Mouse (Mus musculus) heart, postnatal 4 days (tissue): ENCODE results near the gene Zbed4. TPM values are rescaled to one million over a fixed set of nuclear protein-coding genes. Genes with fewer than 3 reads are reported as not detected.
"Not testable (repeated sequence)": the region's sequence is repeated elsewhere in the genome, so short reads cannot be mapped to it uniquely, and the experiment has no call there.

Experiments used
- DNase-seq: peaks from one replicate; pipeline ENCODE4 v3.0.0; 2021
- total RNA-seq, 2 experiments: library from RNA; stranded (reverse); gene quantifications; 2 replicates each; pipeline ENCODE4 v1.2.3; 2021

Gene Zbed4
- total RNA-seq, 2 experiments from 2014 or later: 17.8 to 18.9 TPM

DNA sequence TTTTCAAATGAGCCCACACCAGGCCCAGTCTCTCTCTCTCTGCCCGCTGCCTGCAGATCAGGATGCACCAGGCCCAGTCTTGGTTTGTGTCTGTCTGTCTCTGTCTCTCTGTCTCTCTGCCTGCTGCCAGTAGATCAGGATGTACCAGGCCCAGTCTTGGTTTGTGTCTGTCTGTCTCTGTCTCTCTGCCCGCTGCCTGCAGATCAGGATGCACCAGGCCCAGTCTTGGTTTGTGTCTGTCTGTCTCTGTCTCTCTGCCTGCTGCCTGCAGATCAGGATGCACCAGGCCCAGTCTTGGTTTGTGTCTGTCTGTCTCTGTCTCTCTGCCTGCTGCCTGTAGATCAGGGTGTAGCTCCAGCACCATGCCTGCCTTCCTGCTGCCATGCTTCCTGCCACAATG, 62.4 kb downstream of the Zbed4 start:
- DNase-seq: not testable (repeated sequence)

DNA sequence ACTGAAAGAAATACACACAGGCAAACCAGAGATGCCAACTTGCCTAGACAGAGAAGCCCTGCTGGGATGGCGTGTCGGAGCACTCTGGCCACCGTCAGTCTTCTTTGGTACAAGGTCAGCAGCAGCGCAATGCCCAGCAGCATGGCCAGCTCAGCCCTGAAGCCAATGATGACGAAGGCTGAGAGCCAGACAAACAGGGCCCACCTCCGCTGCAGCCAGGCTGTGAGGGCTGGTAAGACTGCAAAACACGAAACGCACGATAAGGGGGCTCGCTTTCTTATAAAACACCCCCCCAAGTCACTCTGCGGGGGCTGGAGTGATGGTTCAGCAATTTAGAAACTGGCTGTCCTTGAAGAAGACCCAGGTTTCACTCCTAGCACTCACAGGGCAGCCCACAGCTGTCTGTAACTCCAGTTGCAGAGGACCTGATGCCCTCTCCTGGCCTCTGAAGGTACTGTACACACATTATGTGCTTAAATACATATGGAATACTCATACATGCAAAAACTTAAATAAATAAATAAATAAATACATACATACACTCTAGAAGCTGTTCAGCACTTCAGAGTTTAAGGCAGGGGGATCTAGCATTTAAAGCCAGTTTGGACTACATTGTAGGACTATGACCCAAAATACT, 63.1 kb downstream of the Zbed4 start:
- DNase-seq: no peak

DNA sequence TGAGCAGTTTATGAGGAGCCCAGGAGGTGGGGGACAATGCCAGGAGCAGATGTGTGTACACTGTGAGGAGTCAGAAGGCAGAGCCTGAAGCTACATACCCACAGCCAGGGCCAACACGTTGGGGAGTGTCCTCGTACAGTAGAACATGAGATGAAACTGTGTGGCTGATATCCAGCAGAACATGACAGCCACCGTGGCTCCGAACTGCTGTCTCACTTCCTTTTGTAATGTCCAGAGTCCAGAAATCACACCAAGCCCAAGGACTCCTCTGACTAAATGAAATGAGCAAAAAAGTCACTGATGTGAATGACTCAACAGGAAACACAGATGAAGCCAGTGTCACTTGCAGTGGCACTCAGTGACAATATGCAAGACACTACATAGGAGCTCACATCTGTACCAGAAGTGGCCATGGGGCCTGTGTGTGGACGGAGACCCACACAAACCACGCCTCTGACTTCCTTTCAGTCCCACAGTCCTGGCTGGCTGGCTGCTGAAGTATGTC, 63.8 kb downstream of the Zbed4 start:
- DNase-seq: no peak

DNA sequence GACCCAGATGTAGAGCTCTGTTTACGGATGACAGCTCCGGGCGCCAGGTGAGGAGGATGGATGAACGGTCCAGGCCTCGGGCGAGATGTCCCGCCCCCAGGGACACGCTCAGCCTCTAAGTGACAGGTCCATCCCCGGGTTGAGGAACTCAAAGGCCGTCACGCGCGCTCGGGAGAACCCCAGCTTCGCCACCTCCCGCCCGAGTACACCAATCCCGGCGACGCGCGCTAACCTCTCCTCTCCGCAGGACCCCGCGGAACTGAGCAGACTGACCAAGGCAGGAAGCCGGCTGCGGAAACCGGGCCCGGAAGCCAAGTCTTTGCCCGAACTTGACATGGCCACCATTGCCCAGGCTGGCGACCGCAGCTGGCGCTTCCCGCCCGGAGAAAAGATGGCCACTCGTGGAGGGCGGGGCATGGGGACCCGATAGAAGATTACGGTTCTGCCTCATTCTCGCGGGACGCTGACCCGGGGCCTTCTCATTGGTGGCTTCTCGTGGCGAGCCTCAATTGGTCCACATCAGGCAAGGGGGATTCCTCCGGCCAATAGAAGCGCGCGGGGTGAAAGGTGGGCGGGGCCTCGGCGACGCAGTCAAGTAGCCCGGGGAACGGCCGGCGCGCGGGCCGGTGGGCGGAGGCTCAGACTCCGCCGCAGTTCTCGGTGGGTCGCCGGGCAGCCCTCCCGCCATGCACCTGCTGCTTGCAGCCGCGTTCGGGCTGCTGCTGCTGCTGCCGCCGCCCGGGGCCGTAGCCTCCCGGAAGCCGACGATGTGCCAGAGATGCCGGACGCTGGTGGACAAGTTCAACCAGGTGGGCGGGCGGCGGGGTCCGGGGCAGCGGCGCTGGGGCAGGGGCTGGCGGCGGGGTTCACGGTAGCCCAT, 67.8 kb downstream of the Zbed4 start, which contains the start of the genes Alg12 and Creld2:
TSS of gene Alg12 (minus strand) at position 293 of the 880 bp plus-strand sequence.
TSS of gene Creld2 (plus strand) at position 621 of the 880 bp plus-strand sequence.
- peak; percentile 99 for DNase-seq

DNA sequence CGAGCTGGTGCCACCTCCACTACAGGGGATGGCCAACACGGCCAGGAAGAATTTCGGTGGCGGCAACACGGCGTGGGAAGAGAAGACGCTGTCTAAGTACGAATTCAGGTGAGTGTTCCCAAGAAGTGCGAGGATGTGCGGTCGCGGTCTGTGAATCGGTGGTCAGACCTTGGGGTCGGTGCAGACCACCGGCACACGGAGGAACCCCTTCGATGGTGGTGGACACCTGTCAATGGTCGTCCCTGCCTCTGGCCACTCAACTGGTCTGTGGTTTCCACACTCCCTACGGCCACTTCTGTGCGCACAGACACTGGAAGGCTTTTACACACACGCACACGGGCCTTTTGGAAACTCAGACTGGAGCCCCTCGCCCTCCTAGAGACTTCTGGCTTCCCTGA, 68.4 kb downstream of the Zbed4 start:
- no peak for DNase-seq

DNA sequence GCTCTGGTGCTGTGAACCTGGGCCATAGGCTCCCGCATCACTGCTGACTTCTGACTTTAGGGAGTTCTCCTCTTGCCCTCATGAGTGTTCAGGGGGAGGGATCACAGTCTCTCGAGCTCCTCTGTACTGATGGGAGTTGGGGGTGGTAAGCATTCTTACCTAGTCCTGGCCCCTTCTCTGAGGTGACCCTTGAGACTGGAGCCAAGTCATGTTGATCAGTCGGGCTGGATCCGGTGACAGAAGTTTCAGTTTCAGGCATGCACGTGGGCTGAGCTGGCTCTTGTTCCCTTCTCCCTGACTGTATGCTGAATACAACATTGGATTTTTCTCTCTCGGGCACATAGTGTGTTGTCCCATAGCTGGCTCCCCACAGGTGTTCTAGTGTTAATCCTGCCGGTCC, 69.9 kb downstream of the Zbed4 start:
- DNase-seq: no peak

DNA sequence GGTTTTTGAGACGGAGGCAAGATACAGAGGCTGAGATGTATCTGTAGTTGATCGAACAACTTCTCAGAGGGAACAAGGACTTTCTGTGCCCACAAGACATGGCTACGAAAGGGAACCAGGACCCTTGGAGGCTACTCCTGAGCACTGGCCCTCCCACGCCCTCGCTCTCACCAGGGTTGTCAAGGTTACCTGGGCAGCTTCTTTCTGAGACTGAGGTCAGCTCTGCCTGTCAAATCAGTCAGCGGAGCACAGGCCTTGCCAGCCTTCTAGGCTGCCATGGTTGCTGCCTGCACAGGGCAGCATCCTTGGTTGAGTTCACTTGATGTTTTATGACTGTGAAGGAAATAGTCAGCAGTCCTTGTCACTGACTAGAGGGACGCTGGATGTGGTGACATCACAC, 71.1 kb downstream of the Zbed4 start:
- DNase-seq: no peak

DNA sequence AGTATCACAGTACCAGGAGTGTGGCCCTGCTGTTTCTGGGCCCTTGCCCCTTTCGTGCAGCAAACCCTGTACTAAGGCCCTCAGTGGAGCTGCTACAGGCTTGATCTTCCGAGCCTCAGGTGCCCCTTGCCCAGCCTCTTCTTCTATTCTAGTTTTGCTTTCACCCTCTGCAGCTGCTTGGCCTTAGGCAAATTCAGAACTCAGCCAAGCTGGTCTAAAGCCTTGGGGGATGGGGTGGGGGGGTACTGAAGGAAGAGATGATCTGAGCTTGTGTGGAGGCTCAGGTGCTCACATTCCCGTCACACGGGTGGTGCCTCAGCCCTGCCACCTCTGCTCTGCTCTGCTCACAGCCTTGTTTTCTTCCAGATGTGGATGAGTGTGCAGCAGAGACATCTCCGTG, 71.9 kb downstream of the Zbed4 start:
- no peak for DNase-seq

DNA sequence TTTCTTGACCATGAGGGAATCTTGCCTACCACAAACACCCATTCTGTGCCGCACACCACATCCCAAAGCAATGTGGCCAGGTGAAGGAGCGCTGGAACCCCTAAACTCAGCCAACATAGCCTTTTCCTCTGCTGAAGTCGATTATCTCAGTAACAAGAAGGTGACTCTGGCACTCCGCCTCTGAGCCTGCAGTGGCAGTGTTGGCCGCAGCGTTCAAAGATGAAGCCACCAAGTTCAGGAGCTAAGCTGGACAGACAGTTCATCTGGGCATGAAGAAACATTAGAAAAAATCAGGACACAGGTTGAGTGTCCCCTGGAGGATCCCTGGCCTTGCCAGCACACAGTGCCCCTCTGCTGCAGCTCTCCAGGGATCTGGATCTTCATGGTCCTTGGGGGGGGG, 76.0 kb downstream of the Zbed4 start:
- DNase-seq: no peak

DNA sequence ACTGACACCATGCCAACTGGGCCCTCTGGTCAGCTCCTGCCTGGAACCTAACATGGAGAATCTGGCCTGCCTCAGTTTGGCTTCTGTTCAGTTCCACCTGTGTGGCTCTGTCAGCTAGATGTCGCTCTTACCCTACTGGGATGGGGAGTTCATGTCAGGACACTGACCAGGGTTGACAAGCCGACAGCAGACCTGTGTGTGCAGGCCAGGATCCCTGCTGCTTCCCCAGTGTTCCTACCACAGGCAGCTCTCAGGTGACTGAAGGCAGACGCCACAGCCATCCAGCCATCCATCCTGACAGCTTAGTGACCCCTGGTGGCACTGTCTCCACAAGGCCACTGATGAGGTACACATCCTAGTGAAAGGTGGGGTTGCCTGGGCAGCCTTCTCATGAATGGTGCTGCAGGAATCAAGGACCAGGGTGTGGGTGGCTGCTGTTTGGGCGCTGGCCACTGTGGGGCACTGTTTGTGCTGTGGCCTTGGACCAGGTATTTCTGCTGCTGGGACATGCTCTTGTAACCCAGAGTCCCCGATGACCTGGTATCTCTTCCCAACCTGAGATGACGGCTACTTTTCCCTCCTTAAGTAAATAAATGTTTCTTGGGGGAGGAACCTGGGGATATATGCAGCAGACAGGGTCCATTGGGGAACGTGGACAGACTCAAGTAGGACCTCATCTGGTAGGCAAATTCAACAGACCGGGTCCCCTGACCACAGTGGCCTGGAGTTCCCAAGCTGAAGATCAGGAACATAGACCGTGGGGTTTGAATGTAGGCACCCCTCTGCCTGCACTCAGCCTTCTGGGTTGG, 76.7 kb downstream of the Zbed4 start:
- peak; percentile 82 for DNase-seq

DNA sequence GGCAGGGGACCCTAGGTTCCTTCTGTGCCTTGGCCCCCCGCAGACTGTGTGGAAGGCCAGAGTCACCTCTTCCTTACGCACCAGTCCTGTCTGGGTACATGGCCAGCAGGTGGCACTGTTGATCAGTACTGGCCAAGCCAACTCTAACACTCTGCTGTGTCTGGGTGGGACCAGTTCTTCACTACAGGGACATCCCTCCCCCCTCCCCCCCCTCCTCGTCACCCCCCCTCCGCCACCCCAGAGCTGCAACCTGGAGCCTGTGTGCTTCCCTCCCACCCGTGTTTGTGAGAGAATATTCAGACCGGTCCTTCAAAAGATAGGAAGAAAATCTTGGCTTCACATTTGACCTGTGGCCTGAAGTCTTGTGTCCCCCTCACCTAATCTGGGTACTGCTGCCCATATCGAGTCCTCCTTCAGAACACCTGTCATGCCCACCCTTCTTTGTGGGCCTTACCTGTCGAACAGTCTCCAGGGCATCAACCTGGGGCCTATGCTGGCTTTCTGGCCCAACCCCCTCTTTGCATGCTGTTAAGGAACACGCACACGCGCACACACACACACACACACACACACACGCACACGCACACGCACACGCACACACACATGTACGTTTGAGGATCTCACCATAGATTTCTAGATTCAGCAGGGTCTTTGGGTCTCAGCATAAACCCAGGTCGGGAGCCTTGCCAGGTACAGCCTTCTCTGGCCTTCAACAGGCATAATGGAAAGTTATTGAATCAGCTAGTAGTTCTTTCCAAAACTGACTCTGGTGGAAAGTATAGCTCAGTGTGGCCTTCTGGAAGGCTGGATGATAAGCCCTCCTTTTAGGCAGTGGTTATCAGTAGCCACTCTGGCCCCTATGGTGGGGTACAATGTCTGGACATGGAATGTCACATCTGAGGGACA, 77.6 kb downstream of the Zbed4 start:
- DNase-seq: peak; percentile 95

DNA sequence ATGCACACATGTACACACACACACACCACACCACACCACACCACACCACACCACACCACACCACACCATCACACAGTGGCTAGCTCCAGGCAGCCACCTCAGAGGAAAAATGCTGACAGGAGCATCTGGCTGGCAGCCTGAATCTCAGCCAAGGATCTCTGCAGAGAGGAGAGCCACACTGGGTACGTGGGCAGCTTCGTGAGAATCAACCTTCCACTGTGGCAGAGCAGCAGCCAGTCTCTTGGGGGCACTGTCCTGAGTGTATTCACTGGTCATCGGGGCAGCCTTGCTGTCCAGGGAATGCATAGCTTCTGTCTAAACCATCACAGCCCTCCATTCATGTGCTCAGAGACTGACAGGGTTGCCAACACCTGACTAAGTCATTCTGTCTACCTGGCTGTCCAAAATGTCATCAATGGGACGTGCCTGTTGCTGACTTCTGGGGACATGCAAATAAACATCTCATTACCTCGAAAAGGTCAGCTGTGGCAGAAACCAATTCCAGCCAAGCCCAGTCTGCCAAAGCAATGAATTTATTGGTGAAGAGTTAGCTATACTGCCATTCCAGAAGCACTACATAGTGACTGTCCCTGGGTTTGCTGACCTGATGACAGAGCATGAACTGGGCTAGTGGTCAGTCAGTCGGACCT, 78.5 kb downstream of the Zbed4 start:
- DNase-seq: no peak

DNA sequence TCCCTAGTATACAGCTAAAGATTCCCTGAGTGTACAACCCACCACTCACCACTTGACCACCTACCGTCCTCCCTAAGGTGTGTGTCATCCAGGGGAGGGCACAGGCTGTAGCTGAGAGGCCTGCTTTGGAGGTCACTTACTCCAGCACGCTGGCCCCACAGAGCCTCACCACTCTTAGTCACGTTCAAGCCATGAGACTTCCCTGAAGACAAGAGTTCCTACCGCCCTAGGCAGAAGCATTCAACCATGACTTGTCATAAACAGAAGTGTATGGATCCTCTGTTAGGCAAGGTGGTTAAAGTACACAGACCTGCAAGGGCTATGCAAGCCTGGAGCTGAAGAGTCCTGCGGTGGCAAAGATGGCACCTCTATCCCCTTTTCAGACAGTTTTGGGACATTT, 79.2 kb downstream of the Zbed4 start:
- DNase-seq: no peak

DNA sequence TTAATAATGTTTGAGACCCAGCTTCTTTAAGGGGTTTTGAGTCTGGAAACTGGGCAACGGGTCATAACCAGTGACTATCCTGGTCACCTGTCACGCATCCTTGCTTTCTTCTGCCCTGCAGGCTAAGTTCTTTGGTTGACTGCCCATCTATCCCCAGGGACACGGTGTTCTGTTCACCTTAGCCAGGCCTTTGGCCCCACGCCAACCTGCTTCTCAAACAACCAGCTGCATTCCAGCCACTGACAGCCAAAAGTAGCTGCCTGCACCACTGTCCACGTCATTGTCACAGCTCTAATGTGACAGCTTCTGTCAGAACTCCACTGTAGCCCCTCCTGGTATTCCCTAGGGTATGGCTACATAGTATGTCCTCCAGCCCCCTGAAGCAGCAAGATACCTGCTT, 80.0 kb downstream of the Zbed4 start:
- DNase-seq: peak; percentile 89

DNA sequence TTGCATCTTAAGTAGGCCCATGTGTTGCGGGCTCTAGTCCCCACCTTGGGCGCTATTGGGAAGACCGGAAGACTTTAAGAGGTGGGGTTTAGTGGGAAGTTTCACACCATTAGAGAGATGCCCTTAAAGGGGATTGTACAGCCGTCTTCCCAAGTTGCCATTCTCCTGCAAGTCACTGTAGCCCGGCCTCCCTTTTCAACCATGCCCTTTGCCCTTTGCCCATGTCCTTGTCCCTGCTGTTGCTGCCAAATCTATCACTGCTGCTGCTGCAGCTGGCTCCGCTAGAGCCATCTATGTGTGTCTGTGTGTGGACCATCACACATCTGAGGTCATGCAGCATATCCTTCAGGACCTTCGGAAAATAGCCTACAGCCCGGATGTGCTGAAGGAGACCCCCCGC, 81.1 kb downstream of the Zbed4 start:
- DNase-seq: no peak

Other genes with a start within 250 kb of the Zbed4 start
- gene Zdhhc25, start 151.4 kb upstream of the Zbed4 start, total RNA-seq: not detected
- 10 to 100 TPM; 45.1 to 46.7 TPM for gene Brd1, start 17.4 kb upstream of the Zbed4 start, total RNA-seq
- 1 to 10 TPM; 6.6 to 9.0 TPM for gene Alg12, start 67.7 kb downstream of the Zbed4 start, total RNA-seq
- 10 to 100 TPM; 20.2 to 25.7 TPM for gene Creld2, start 68.0 kb downstream of the Zbed4 start, total RNA-seq
- gene Pim3, start 110.5 kb downstream of the Zbed4 start, total RNA-seq: 10 to 100 TPM; 36.8 to 40.2 TPM
- not detected for gene Ttll8, start 202.8 kb downstream of the Zbed4 start, total RNA-seq
- gene Mlc1, start 227.3 kb downstream of the Zbed4 start, total RNA-seq: not detected
- 100 to 1,000 TPM; 109 to 121 TPM for gene Mov10l1, start 231.2 kb downstream of the Zbed4 start, total RNA-seq